Mouse (Mus musculus): ENCODE measurements around the gene Pfkm.

The Pfkm gene

GRCm38 (mm10) chr15:98177320-98177719 lies 84.9 kb downstream of the Pfkm start:
- no peak for DNase-seq

- no peak for DNase-seq
Measured at GRCm38 (mm10) chr15:98180567-98181131, 88.3 kb downstream of the Pfkm start.

DNA sequence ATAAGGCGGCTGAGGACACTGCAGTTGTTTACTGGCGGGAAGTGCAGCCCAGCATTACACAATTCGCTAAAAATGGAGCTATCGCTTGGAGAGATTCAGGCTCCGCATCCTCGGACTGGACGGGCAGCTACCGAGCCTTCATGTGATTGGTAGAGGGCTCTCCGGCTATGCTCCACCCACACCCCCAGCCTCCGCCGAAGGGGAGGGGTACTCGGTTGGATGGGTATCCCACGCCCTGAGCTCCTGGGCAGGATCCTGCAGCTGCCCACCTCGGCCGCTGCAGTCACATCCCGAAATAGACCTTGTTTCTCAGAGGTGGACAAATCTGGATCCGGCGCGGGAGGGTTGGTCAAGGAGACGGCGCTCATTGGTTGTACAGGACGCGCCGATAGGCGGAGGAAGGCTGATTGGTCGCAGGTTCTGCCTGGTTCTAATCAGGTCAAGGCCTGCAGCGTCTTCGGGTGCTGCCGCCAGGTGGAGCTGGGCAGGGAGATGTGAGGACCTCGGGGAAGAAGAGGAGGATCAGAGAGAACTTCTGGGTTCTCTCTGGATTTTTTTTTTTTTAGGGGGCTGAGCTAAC lies 88.8 kb downstream of the Pfkm start:
- peak; percentile 96 for DNase-seq

Measured in lung, postnatal 36 days (tissue).